Mouse (Mus musculus): ENCODE data around the gene Nlrp3. TPM values are rescaled to one million over a fixed set of nuclear protein-coding genes. Genes with fewer than 3 reads are reported as not detected.
"Not testable (repeated sequence)": the region's sequence is repeated elsewhere in the genome, so short reads cannot be mapped to it uniquely, and the experiment has no call there.

The Nlrp3 gene
- polyA plus RNA-seq, 1 experiment from 2014 or later = 0.80 TPM

DNA sequence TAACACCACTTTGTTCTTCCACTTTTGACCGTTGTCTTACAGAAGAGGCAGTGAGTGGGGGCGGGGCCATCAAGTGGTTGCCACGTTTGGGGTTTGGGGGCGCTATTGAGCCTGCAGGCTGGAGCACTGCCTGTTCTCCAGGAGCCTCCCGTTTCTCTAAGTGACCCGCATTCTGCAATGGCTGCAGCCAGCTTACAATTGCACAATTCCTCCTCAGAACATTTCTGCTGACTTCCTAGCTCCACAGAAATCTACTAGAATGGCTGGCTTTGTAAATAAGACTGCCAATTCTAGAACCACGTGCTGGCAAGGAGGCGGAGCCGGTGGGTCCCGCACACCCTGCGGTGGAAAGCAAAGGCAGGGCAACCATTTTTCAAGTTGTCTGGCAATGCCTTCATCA lies 3.0 kb upstream of the Nlrp3 start:
- no peak overlapping the region for H3K4me3 ChIP-seq (replicated peaks)
- ATAC-seq (ENCODE audit: insufficient read depth, low FRiP score, low read depth) = no peak
- no peaks in the 10 kb centered on the region for H3K4me1 ChIP-seq
- peak overlapping the region; percentile 15 for H3K4me2 ChIP-seq
- H3K27ac ChIP-seq = 0 out of 2 replicates have a peak overlapping the region, but pooled peaks have one; percentile 17
- no peaks in the 10 kb centered on the region for H3K36me3 ChIP-seq
- 19% methylated on average over 11 of the region's 11 CpGs for WGBS
- H3K9me3 ChIP-seq = no peaks in the 10 kb centered on the region
- H3K9ac ChIP-seq = no peak overlapping the region
- no peaks in the 10 kb centered on the region for H3K27me3 ChIP-seq (replicated peaks)

- Histone ChIP-seq H3K36me3 (no peaks in the 10 kb centered on the region), H3K9me3 (no peaks in the 10 kb centered on the region), H3K4me2 (no peak overlapping the region), H3K27me3 (replicated peaks) (no peaks in the 10 kb centered on the region), H3K9ac (no peak overlapping the region), H3K4me1 (no peaks in the 10 kb centered on the region), H3K4me3 (replicated peaks) (no peak overlapping the region), H3K27ac (no peak overlapping the region)
- no peak for ATAC-seq (ENCODE audit: insufficient read depth, low FRiP score, low read depth)
- whole genome bisulfite sequencing = 67% methylated on average over 3 of the region's 3 CpGs
Measured at GRCm38 (mm10) chr11:59540123-59540522, 1.2 kb upstream of the Nlrp3 start.

- 70% methylated on average over 6 of the region's 6 CpGs for WGBS
- no peak overlapping the region for H3K27ac ChIP-seq
Measured at GRCm38 (mm10) chr11:59542442-59542841, 1.1 kb downstream of the Nlrp3 start.

GRCm38 (mm10) chr11:59543376-59543775 lies 2.0 kb downstream of the Nlrp3 start:
- no peak overlapping the region for H3K4me3 ChIP-seq (replicated peaks)
- WGBS = 76% methylated on average over 3 of the region's 3 CpGs
- ATAC-seq (ENCODE audit: insufficient read depth, low FRiP score, low read depth) = no peak
- no peak overlapping the region for H3K4me2 ChIP-seq
- H3K9me3 ChIP-seq = no peaks in the 10 kb centered on the region
- H3K36me3 ChIP-seq = no peaks in the 10 kb centered on the region
- no peaks in the 10 kb centered on the region for H3K27me3 ChIP-seq (replicated peaks)
- no peak overlapping the region for H3K9ac ChIP-seq
- H3K27ac ChIP-seq = no peak overlapping the region
- H3K4me1 ChIP-seq = no peaks in the 10 kb centered on the region

More at GRCm38 (mm10) chr11:59542442-59542841, 1.1 kb downstream of the Nlrp3 start:
- Histone ChIP-seq H3K4me1 (no peaks in the 10 kb centered on the region), H3K4me3 (replicated peaks) (no peak overlapping the region), H3K27me3 (replicated peaks) (no peaks in the 10 kb centered on the region), H3K9ac (no peak overlapping the region), H3K36me3 (no peaks in the 10 kb centered on the region), H3K9me3 (no peaks in the 10 kb centered on the region), H3K4me2 (no peak overlapping the region)
- ATAC-seq (ENCODE audit: insufficient read depth, low FRiP score, low read depth) = no peak

- Histone ChIP-seq H3K4me2 (no peak overlapping the region), H3K4me1 (no peaks in the 10 kb centered on the region), H3K4me3 (replicated peaks) (no peak overlapping the region), H3K27me3 (replicated peaks) (no peaks in the 10 kb centered on the region), H3K27ac (no peak overlapping the region), H3K36me3 (no peaks in the 10 kb centered on the region), H3K9ac (no peak overlapping the region), H3K9me3 (no peaks in the 10 kb centered on the region)
- no peak for ATAC-seq (ENCODE audit: insufficient read depth, low FRiP score, low read depth)
- 85% methylated on average over 9 of the region's 9 CpGs for WGBS
Measured at GRCm38 (mm10) chr11:59544005-59544404, 2.6 kb downstream of the Nlrp3 start.

DNA sequence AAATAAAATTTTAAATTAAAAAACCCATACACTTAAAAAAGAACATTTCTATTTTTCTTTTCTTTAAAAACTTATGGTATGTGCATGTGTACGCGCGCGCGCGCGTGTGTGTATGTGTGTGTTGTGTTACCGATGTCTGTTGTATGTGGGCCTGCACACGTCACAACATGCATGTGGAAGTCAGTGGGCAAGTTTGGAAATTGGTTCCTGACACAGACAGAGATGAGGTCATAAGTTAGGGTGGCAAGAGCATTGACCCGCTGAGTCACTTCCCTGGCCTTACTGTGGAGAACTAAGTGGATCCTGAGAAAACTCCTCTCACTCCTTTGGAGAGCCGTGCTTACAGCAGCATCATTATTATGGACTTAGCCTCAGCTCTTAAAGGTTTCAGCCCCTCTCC lies 12.8 kb downstream of the Nlrp3 start:
- no peak overlapping the region for H3K4me3 ChIP-seq (replicated peaks)
- no peaks in the 10 kb centered on the region for H3K36me3 ChIP-seq
- 94% methylated on average over 11 of the region's 11 CpGs for WGBS
- no peak overlapping the region for H3K27ac ChIP-seq
- H3K9me3 ChIP-seq = no peaks in the 10 kb centered on the region
- no peaks in the 10 kb centered on the region for H3K4me1 ChIP-seq
- H3K9ac ChIP-seq = no peak overlapping the region
- H3K4me2 ChIP-seq = no peak overlapping the region
- H3K27me3 ChIP-seq (replicated peaks) = no peaks in the 10 kb centered on the region
- no peak for ATAC-seq (ENCODE audit: insufficient read depth, low FRiP score, low read depth)

DNA sequence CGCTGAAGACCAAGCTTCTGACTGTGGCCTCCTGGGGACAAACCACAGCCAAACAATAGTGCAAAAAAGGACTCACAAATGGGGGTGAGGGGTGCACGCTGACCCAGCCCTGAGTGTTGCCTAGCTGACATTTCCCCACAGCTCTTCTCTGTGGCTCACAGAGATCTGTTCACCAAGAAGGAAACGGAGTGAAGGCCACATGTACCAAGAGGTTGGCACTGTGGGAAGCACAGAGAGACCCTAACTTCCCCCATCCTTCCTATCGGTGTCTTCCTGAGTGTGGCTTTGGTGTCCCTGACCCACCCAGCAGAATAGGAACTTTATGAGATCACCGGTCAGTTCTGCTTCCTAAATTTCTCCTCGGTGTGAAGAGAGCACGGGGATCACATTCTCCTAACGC lies 13.2 kb downstream of the Nlrp3 start:
- Histone ChIP-seq H3K4me2 (no peak overlapping the region), H3K36me3 (no peaks in the 10 kb centered on the region), H3K9ac (no peak overlapping the region), H3K9me3 (no peaks in the 10 kb centered on the region), H3K27me3 (replicated peaks) (no peaks in the 10 kb centered on the region), H3K27ac (no peak overlapping the region), H3K4me3 (replicated peaks) (no peak overlapping the region), H3K4me1 (no peaks in the 10 kb centered on the region)
- no peak for ATAC-seq (ENCODE audit: insufficient read depth, low FRiP score, low read depth)
- 72% methylated on average over 8 of the region's 8 CpGs for WGBS

DNA sequence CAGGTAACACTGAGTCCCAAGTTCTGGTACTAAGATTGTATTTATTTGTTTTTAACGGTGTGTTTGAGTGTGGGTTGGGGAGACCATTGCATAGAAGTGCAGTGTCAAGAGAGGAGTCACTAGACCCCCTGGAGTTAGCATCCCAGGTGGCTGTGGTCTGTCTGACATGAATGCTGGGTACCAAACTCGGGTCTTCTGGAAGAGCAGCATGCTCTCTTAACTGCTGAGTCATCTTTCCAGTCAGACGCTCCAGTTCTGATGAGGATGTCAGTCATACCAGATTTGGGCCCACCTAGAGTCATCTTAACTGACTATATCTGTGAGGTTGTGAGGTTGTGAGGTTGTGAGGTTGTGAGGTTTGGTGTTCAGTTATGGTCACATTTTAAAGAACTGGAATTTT lies 19.5 kb downstream of the Nlrp3 start:
- Histone ChIP-seq H3K9me3 (no peaks in the 10 kb centered on the region), H3K27me3 (replicated peaks) (no peaks in the 10 kb centered on the region), H3K36me3 (no peaks in the 10 kb centered on the region), H3K9ac (no peak overlapping the region), H3K4me3 (replicated peaks) (no peak overlapping the region), H3K4me2 (no peak overlapping the region), H3K27ac (no peak overlapping the region), H3K4me1 (no peaks in the 10 kb centered on the region)
- WGBS = 64% methylated on average over 3 of the region's 3 CpGs
- no peak for ATAC-seq (ENCODE audit: insufficient read depth, low FRiP score, low read depth)

GRCm38 (mm10) chr11:59562336-59562735 lies 21.0 kb downstream of the Nlrp3 start:
- Histone ChIP-seq H3K27me3 (replicated peaks) (no peaks in the 10 kb centered on the region), H3K9me3 (no peaks in the 10 kb centered on the region), H3K36me3 (no peaks in the 10 kb centered on the region), H3K4me3 (replicated peaks) (no peak overlapping the region), H3K4me2 (no peak overlapping the region), H3K9ac (no peak overlapping the region), H3K27ac (no peak overlapping the region), H3K4me1 (no peaks in the 10 kb centered on the region)
- ATAC-seq (ENCODE audit: insufficient read depth, low FRiP score, low read depth) = no peak
- WGBS = 91% methylated on average over 4 of the region's 4 CpGs

DNA sequence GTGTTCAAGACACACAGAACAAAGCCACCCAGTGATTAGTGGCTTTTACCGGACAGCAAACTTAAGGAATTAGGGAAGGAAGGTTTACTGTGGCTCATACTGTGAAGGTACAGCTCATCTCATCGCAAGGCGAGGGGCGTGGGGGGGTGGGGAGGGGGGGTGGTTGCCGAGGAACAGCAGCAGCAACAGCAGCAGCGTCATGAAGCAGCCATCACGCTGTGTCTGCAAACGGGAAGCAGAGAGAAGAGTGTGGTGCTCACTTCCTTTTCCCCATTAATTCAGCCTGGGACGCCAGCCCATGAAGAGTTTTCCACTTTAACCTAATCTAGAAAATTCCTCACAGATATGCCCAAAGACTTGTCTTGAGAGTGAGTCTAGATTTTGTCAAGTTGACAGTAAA lies 21.5 kb downstream of the Nlrp3 start:
- Histone ChIP-seq H3K27me3 (replicated peaks) (no peaks in the 10 kb centered on the region), H3K4me2 (no peak overlapping the region), H3K9me3 (no peaks in the 10 kb centered on the region), H3K27ac (no peak overlapping the region), H3K4me1 (no peaks in the 10 kb centered on the region), H3K9ac (no peak overlapping the region), H3K4me3 (replicated peaks) (no peak overlapping the region), H3K36me3 (no peaks in the 10 kb centered on the region)
- 73% methylated on average over 9 of the region's 9 CpGs for WGBS
- ATAC-seq (ENCODE audit: insufficient read depth, low FRiP score, low read depth) = no peak

GRCm38 (mm10) chr11:59569306-59569705 lies 27.9 kb downstream of the Nlrp3 start:
- WGBS = 55% methylated on average over 3 of the region's 3 CpGs
- Histone ChIP-seq H3K4me3 (replicated peaks) (no peak overlapping the region), H3K4me2 (no peak overlapping the region), H3K27ac (no peak overlapping the region), H3K9me3 (no peaks in the 10 kb centered on the region), H3K27me3 (replicated peaks) (peaks cover 12% of the 10 kb centered on the region), H3K9ac (no peak overlapping the region), H3K36me3 (no peaks in the 10 kb centered on the region), H3K4me1 (no peaks in the 10 kb centered on the region)
- ATAC-seq (ENCODE audit: insufficient read depth, low FRiP score, low read depth) = no peak

- Histone ChIP-seq H3K4me2 (no peak overlapping the region), H3K9ac (no peak overlapping the region), H3K9me3 (no peaks in the 10 kb centered on the region), H3K27ac (no peak overlapping the region), H3K4me3 (replicated peaks) (no peak overlapping the region), H3K27me3 (replicated peaks) (peaks cover 11% of the 10 kb centered on the region), H3K36me3 (no peaks in the 10 kb centered on the region), H3K4me1 (no peaks in the 10 kb centered on the region)
- ATAC-seq (ENCODE audit: insufficient read depth, low FRiP score, low read depth) = no peak
- WGBS = 47% methylated on average over 9 of the region's 9 CpGs
Measured at GRCm38 (mm10) chr11:59575726-59576125, 34.4 kb downstream of the Nlrp3 start.

DNA sequence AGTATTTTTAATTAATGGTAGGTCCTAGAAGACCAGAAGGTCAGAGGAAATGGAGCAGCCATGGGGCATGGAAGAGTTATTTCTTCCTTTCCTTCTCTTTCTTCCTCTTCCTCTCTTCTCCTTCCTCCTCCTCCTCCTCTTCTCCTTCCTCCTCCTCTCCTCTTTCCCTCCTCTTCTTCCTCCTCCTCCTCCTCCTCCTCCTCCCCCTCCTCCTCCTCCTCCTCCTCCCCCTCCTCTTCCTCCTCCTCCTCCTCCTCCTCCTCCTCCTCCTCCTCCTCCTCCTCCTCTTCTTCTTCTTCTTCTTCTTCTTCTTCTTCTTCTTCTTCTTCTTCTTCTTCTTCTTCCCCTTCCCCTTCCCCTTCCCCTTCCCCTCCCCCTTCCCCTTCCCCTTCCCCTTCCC lies 34.8 kb downstream of the Nlrp3 start, which contains the start of gene Olfr222:
Gene Olfr222, minus strand, starts transcription at position 101 of the 400 bp plus-strand sequence.
- H3K27me3 ChIP-seq (replicated peaks); H3K4me3 ChIP-seq (replicated peaks); H3K4me2 ChIP-seq; H3K4me1 ChIP-seq; H3K9me3 ChIP-seq; H3K27ac ChIP-seq; H3K9ac ChIP-seq; H3K36me3 ChIP-seq; ATAC-seq (ENCODE audit: insufficient read depth, low FRiP score, low read depth): not testable (repeated sequence)
